Mouse (Mus musculus) neural tube, embryonic 14.5 days (tissue): ENCODE data around the gene Ifi35. TPM values are rescaled to one million over a fixed set of nuclear protein-coding genes. Genes with fewer than 3 reads are reported as not detected.
"Not testable (repeated sequence)": the region's sequence is repeated elsewhere in the genome, so short reads cannot be mapped to it uniquely, and the experiment has no call there.

Source experiments
- ATAC-seq: fragments of 200-750 bp; cut with Nextera tagmentation; 2 replicates; pipeline ENCODE4 v1.8.0; 2017; ENCODE audit warnings: low read depth, mild to moderate bottlenecking, moderate TSS enrichment, moderate library complexity
- H3K27ac ChIP-seq: fragments of 300-500 bp; sonication (generic); 2 replicates; pipeline ENCODE4 v1.5.1; 2014; ENCODE audit warnings: low read depth, mild to moderate bottlenecking, control low read depth, low read length, moderate library complexity, mixed read lengths
- H3K27me3 ChIP-seq: fragments of 300-500 bp; sonication (generic); 2 replicates; pipeline ENCODE4 v1.6.1; 2014; ENCODE audit warnings: low read length; ENCODE audit not compliant: control insufficient read depth, insufficient read depth
- H3K36me3 ChIP-seq: fragments of 300-500 bp; sonication (generic); 2 replicates; pipeline ENCODE4 v1.6.1; 2014; ENCODE audit warnings: low read length, mixed read lengths; ENCODE audit not compliant: control insufficient read depth, insufficient read depth
- H3K4me1 ChIP-seq: fragments of 300-500 bp; sonication (generic); 2 replicates; pipeline ENCODE4 v1.6.1; 2014; ENCODE audit warnings: low read length; ENCODE audit not compliant: control insufficient read depth, insufficient read depth
- H3K4me2 ChIP-seq: fragments of 300-500 bp; sonication (generic); 2 replicates; pipeline ENCODE4 v1.6.1; 2014; ENCODE audit warnings: mild to moderate bottlenecking, low read depth, low read length, control low read depth
- H3K4me3 ChIP-seq: fragments of 300-500 bp; sonication (generic); 2 replicates; pipeline ENCODE4 v1.5.1; 2014; ENCODE audit warnings: low read depth, low read length, control low read depth, mixed read lengths
- H3K9ac ChIP-seq: fragments of 300-500 bp; sonication (generic); replicated peaks from 2 replicates; pipeline ENCODE4 v1.6.1; 2014; ENCODE audit warnings: low read depth, mild to moderate bottlenecking, control low read depth, low read length, mixed read lengths
- H3K9me3 ChIP-seq: fragments of 300-500 bp; sonication (generic); 2 replicates; pipeline ENCODE4 v1.6.1; 2016; ENCODE audit warnings: low read length; ENCODE audit not compliant: control insufficient read depth
- WGBS: fragments of 180-500 bp; shearing (Covaris S2); extraction: QIAGEN DNeasy Blood & Tissue Kit; methylation state at CpG from one replicate; pipeline ENCODE4 v1.1.7; 2014; 5-methylcytosine and 5-hydroxymethylcytosine counted together
- polyA plus RNA-seq: library from polyadenylated mRNA; unstranded; fragments of >200 nt; fragmentation: Nextera tagmentation; extraction: Ambion mirVana; gene quantifications from 2 replicates; pipeline ENCODE4 v1.2.1, GENCODE M21; 2014

The Ifi35 gene
- polyA plus RNA-seq, 1 experiment from 2014 or later = 1.4 TPM

- Histone ChIP-seq H3K4me3 (peak within 1 kb of the TSS; percentile 79), H3K4me1 (peaks cover 37% of the 10 kb centered on the region), H3K4me2 (peak within 1 kb of the TSS; percentile 62), H3K9me3 (no peaks in the 10 kb centered on the region), H3K27me3 (no peaks in the 10 kb centered on the region), H3K27ac (peak within 1 kb of the TSS; percentile 89), H3K36me3 (peaks cover 25% of the 10 kb centered on the region), H3K9ac (peak within 1 kb of the TSS; percentile 72)
- WGBS = 12% methylated on average over 12 of the region's 12 CpGs
- no peak for ATAC-seq
Observed at GRCm38 (mm10) chr11:101464211-101465100, 16.2 kb downstream of the Ifi35 start, which contains the start of gene Rnd2. TSS of gene Rnd2 (plus strand) at chr11:101464999.

GRCm38 (mm10) chr11:101465101-101465868 is 17.1 kb downstream of the Ifi35 start:
- Histone ChIP-seq H3K9ac (peak overlapping the region; percentile 72), H3K27ac (peak overlapping the region; percentile 89), H3K4me2 (peak overlapping the region; percentile 62), H3K27me3 (no peaks in the 10 kb centered on the region), H3K36me3 (peaks cover 17% of the 10 kb centered on the region), H3K4me3 (peak overlapping the region; percentile 79), H3K4me1 (peaks cover 37% of the 10 kb centered on the region), H3K9me3 (no peaks in the 10 kb centered on the region)
- under 1% methylated on average over 49 of the region's 51 CpGs for WGBS
- peak; percentile 44 for ATAC-seq

- no peaks in the 10 kb centered on the region for H3K27me3 ChIP-seq
- H3K9me3 ChIP-seq = no peaks in the 10 kb centered on the region
- 2% methylated on average over 56 of the region's 60 CpGs for WGBS
- H3K4me3 ChIP-seq = peak within 1 kb of the TSS; percentile 79
- peaks cover 37% of the 10 kb centered on the region for H3K4me1 ChIP-seq
- peak within 1 kb of the TSS; percentile 89 for H3K27ac ChIP-seq
- peak within 1 kb of the TSS; percentile 62 for H3K4me2 ChIP-seq
- peaks cover 14% of the 10 kb centered on the region for H3K36me3 ChIP-seq
- peak within 1 kb of the TSS; percentile 72 for H3K9ac ChIP-seq
- peak; percentile 74 for ATAC-seq
Observed at GRCm38 (mm10) chr11:101465869-101466551, 17.8 kb downstream of the Ifi35 start, which contains the start of gene Vat1. TSS of gene Vat1 (minus strand) at chr11:101466230.

- not testable (repeated sequence) for H3K27me3 ChIP-seq, H3K27ac ChIP-seq, ATAC-seq, H3K9ac ChIP-seq, H3K9me3 ChIP-seq
- peaks cover 12% of the 10 kb centered on the region for H3K36me3 ChIP-seq
- H3K4me2 ChIP-seq = peak overlapping the region; percentile 62; the same call in 1 of the 2 replicates
- WGBS = 69% methylated on average over 5 of the region's 5 CpGs
- peaks cover 37% of the 10 kb centered on the region for H3K4me1 ChIP-seq
- peak overlapping the region; percentile 79 for H3K4me3 ChIP-seq
Observed at GRCm38 (mm10) chr11:101466552-101466950, 18.3 kb downstream of the Ifi35 start.

- H3K27ac ChIP-seq = peak overlapping the region; percentile 81
- WGBS = under 1% methylated on average over 44 of the region's 54 CpGs
- no peaks in the 10 kb centered on the region for H3K27me3 ChIP-seq
- peaks cover under 1% of the 10 kb centered on the region; the same call in 1 of the 2 replicates for H3K36me3 ChIP-seq
- peak overlapping the region; percentile 81 for H3K9ac ChIP-seq
- H3K4me3 ChIP-seq = peak overlapping the region; percentile 68
- H3K4me2 ChIP-seq = peak overlapping the region; percentile 86
- peaks cover 32% of the 10 kb centered on the region for H3K4me1 ChIP-seq
- no peaks in the 10 kb centered on the region for H3K9me3 ChIP-seq
- ATAC-seq = peak; percentile 65
Observed at GRCm38 (mm10) chr11:101467477-101468262, 19.5 kb downstream of the Ifi35 start.

- ATAC-seq = peak; percentile 26; the same call in 1 of the 2 replicates
- Histone ChIP-seq H3K27me3 (no peaks in the 10 kb centered on the region), H3K36me3 (no peaks in the 10 kb centered on the region), H3K4me1 (peaks cover 26% of the 10 kb centered on the region), H3K4me2 (peak overlapping the region; percentile 86), H3K27ac (peak overlapping the region; percentile 81), H3K9ac (peak overlapping the region; percentile 81), H3K9me3 (no peaks in the 10 kb centered on the region), H3K4me3 (peak overlapping the region; percentile 68)
- 0% methylated on average over 29 of the region's 31 CpGs for WGBS
Observed at GRCm38 (mm10) chr11:101468263-101468688, 20.1 kb downstream of the Ifi35 start.

GRCm38 (mm10) chr11:101468731-101469130 is 20.5 kb downstream of the Ifi35 start:
- peak overlapping the region; percentile 81; the same call in 1 of the 2 replicates for H3K27ac ChIP-seq
- WGBS = 2% methylated on average over 13 of the region's 13 CpGs
- peak overlapping the region; percentile 86 for H3K4me2 ChIP-seq
- no peak for ATAC-seq
- no peaks in the 10 kb centered on the region for H3K36me3 ChIP-seq
- H3K9me3 ChIP-seq = no peaks in the 10 kb centered on the region
- peak overlapping the region; percentile 81 for H3K9ac ChIP-seq
- H3K27me3 ChIP-seq = no peaks in the 10 kb centered on the region
- H3K4me1 ChIP-seq = peaks cover 21% of the 10 kb centered on the region
- peak overlapping the region; percentile 68 for H3K4me3 ChIP-seq

GRCm38 (mm10) chr11:101469155-101469554 is 20.9 kb downstream of the Ifi35 start:
- Histone ChIP-seq H3K4me3 (peak overlapping the region; percentile 68), H3K9ac (peak overlapping the region; percentile 81; the same call in 1 of the 2 replicates), H3K4me2 (peak overlapping the region; percentile 86), H3K9me3 (no peaks in the 10 kb centered on the region), H3K36me3 (no peaks in the 10 kb centered on the region), H3K27me3 (no peaks in the 10 kb centered on the region), H3K4me1 (peaks cover 17% of the 10 kb centered on the region), H3K27ac (no peak overlapping the region)
- 61% methylated on average over 4 of the region's 4 CpGs for WGBS
- ATAC-seq = no peak
